Mouse (Mus musculus) CD4-positive naive resting alpha-beta T cell, adult 57 days (primary cell): ENCODE measurements around the gene A730015C16Rik. TPM values are rescaled to one million over a fixed set of nuclear protein-coding genes. Genes with fewer than 3 reads are reported as not detected.

ENCODE experiments used
- total RNA-seq: library from RNA; stranded (reverse); gene quantifications from one replicate; pipeline ENCODE4 v1.2.4, GENCODE M21; 2023

Gene A730015C16Rik
- total RNA-seq: not detected

DNA sequence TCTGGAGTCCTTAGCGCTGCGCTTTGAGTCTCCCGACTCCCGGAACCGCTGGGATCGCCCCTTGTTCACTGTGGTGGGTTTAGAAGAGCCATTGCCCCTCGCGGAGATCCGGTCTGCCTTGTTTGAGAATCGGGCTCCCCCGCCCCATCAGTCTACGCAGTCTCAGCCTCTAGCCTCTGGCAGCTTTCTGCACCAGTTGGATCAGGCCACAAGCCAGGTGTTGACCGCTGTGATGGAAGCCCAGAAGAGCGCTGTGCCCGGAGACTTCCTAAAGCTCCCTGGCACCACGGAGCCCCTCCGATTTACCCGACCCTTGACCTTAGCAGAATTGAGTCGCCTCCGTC lies at the start of gene A730015C16Rik:
TSS of gene A730015C16Rik (minus strand) at position 115 of the 344 bp plus-strand sequence.

DNA sequence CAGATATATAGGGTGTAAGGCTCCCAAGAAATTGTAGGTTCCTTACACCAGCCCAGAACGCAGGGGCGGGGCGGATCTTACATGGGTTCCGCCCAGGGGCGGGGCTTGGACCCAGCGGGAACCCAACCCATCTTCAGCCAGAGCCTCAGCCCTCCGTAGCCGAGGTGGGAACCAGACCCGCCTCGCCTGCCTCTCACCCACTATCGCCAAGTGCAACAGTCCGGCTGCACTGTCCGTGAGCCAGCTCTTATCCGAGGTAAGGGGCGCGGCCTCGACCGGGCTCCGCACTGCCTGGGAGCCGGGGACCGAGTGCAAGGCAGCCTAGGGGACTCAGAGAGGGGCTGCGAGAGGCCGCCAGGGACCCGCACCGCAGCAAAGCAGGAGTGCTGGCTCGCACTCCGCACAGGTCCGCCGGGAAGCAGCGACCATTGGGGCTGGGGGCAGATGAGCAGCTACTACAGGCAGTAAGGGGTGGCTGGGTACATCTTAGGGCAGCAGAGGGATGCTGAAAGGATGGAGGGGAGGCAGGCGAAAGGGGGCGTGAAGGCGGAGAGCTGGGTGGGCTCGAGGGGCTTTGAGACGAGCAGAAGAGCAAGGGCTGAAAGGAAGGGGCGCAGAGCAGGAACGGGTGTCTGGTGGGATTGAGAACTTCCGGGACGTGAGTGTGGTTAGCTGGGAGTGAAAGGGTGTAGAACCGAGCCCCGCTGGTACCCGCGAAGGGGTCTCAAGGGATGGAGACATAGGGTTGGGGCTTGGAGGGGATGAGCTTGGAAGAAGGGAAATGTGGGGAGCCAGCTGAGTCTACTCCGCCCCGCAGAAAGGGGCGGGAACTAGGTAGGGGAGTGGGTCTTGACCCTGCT lies 30.8 kb upstream of the A730015C16Rik start, which contains the start of gene Rab3b:
TSS of gene Rab3b (plus strand) at position 101 of the 860 bp plus-strand sequence.

DNA sequence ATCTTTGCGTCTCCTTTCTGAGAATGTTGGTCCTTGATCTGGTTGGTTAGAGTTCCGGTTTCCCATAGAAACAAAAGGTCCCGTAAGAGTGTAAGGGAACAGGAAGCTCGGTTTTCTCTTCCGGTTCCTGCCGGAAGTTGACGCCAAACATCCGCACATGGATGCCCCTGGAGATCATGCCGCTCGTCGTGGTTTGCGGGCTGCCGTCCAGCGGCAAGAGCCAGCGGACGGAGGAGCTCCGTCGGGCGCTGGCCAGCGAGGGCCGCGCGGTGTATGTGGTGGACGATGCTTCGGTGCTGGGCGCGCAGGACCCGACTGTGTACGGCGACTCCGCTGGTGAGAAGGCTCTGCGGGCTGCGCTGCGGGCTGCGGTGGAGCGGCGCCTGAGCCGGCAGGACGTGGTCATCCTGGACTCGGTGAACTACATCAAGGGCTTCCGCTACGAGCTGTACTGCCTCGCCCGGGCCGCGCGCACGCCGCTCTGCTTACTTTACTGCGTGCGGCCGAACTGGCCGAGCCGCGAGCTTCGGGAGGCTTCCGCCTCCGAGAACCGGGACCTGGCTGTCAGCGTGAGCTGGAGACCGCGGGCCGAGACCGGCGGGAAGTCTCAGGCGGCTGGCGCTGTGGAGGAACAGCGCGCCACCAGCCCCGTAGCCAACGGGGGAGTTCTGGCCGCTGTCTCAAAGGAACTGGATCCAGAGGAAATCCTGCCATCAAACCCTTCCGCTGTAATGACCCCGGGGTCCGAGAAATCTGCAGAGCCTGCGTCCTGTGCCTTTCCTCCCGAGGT lies 509 bp downstream of the A730015C16Rik start, which contains the start of gene Kti12:
TSS of gene Kti12 (plus strand) at position 71 of the 790 bp plus-strand sequence.

GRCm38 (mm10) chr4:108834115-108834970 lies 14.1 kb downstream of the A730015C16Rik start, which contains the start of gene Txndc12:
Txndc12 (plus strand) TSS chr4:108834601.

DNA sequence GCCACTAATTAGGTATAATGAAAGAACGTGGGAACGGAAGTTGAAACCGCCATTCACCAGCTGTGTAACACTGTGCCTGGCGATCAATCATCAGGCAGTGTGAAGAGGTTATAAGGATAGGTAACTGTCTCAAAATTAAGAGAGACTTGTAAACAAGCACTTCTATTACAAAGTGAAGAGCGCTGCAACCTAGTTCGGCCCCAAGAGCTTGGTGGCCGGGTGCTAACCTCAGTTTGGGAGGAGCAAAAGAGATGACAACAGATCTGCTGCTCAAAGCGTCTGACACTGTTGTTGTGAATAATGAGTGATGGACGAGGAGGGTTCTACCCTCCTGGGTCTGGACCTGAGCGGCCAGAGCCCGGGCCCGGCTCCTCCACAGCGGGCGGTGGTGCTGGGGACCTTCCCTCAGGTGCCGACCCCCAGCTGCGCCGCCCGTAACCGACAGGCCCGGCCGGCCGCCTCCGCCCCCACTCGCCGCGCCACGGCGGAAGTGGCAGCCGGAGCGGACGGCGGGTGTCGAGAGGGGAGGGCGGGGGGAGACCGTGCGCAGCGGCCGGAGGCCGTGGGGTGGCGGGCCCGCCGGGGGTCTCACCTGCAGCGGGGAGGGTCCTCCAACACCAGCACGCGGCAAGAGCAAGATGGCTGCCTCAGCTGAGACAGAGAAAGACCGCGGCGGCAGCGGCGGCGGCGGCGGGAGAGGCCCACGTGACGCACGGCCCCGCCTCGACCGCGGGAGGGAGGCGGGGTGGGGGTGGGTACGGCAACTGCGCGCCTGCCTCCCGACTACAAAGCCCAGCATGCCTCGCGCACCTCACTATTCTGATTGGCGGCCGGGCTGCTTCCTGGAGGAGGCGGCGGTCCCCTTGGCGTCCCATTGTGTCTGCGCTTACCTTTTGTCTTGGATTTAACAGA lies 15.2 kb downstream of the A730015C16Rik start, which contains the start of gene Btf3l4:
TSS of gene Btf3l4 (minus strand) at position 699 of the 912 bp plus-strand sequence.

Other genes starting within 250 kb of the A730015C16Rik start
- 117 TPM for gene Cc2d1b, start 228.7 kb downstream of the A730015C16Rik start, total RNA-seq
- gene 3110021N24Rik, start 129.0 kb downstream of the A730015C16Rik start, total RNA-seq: not detected
- gene Zfyve9, start 67.8 kb downstream of the A730015C16Rik start, total RNA-seq: 0.30 TPM
- gene Btf3l4, start 15.0 kb downstream of the A730015C16Rik start, total RNA-seq: 58.6 TPM
- gene Txndc12, start 14.0 kb downstream of the A730015C16Rik start, total RNA-seq: 25.5 TPM
- 42.0 TPM for gene Kti12, start 834 bp downstream of the A730015C16Rik start, total RNA-seq
- gene Rab3b, start 30.4 kb upstream of the A730015C16Rik start, total RNA-seq: not detected
- gene Nrd1, start 152.0 kb upstream of the A730015C16Rik start, total RNA-seq: 188 TPM